ENCODE assay signal across 14 mouse cellular contexts in genomic region chr7:128519316-128520050, GRCm38 (mm10). TPM values are rescaled to one million over a fixed set of nuclear protein-coding genes. Genes with fewer than 3 reads are reported as not detected.
A peak's percentile ranks its signal among the peaks of the same experiment; 100 is the strongest.
DNase-seq lines count a peak whose midpoint lies in the region; ATAC-seq and TF ChIP-seq lines count a peak whose summit lies in the region.
"Had no signal": no experiment of that assay in that cellular context is flagged by ENCODE, and none has a peak within 500 bp of the region (broad histone marks: within the 10 kb centered on the region; RNA-seq: fewer than 3 reads in every experiment).

No protein-coding gene starts in this region.

- peaks cover 2% of the 10 kb centered on the region for H3K79me3 ChIP-seq in C2C12 (ENCODE audit: low read depth)

- H3K9me3 ChIP-seq in heart, embryonic 16.5 days (replicated peaks; ENCODE audit: control insufficient read depth, low read length): no peaks in the 10 kb centered on the region
- no peaks in the 10 kb centered on the region for H3K9me3 ChIP-seq in limb, embryonic 11.5 days (ENCODE audit: control insufficient read depth, low read length)
- H3K9me3 ChIP-seq: forebrain, embryonic 12.5 days; hindbrain, embryonic 13.5 days; intestine, embryonic 15.5 days; midbrain, embryonic 13.5 days had no signal

- H3K27me3 ChIP-seq in heart, embryonic 16.5 days (ENCODE audit: control insufficient read depth, insufficient read depth, low read length): no peaks in the 10 kb centered on the region
- H3K27me3 ChIP-seq in C2C12 (ENCODE audit: control insufficient read depth, insufficient read depth, insufficient read length): no peaks in the 10 kb centered on the region
- no peaks in the 10 kb centered on the region for H3K27me3 ChIP-seq in limb, embryonic 11.5 days (ENCODE audit: control insufficient read depth, insufficient read depth, low read length)
- H3K27me3 ChIP-seq: intestine, embryonic 15.5 days had no signal

- H3K4me3 ChIP-seq in heart, embryonic 16.5 days (ENCODE audit: low read length): peak overlapping the region; percentile 28
- no peak overlapping the region for H3K4me3 ChIP-seq in C2C12 (ENCODE audit: insufficient read depth, poor library complexity, severe bottlenecking)
- no peak overlapping the region for H3K4me3 ChIP-seq in limb, embryonic 11.5 days (ENCODE audit: low read depth, low read length)
- H3K4me3 ChIP-seq: forebrain, embryonic 12.5 days; hindbrain, embryonic 13.5 days; intestine, embryonic 15.5 days; midbrain, embryonic 13.5 days had no signal

- H3K36me3 ChIP-seq in heart, embryonic 16.5 days (ENCODE audit: control insufficient read depth, insufficient read depth): no peaks in the 10 kb centered on the region
- no peaks in the 10 kb centered on the region for H3K36me3 ChIP-seq in C2C12 (ENCODE audit: control insufficient read depth, insufficient read depth)
- no peaks in the 10 kb centered on the region for H3K36me3 ChIP-seq in limb, embryonic 11.5 days (ENCODE audit: control insufficient read depth, insufficient read depth, low read length)
- H3K36me3 ChIP-seq: forebrain, embryonic 12.5 days; hindbrain, embryonic 13.5 days; intestine, embryonic 15.5 days; midbrain, embryonic 13.5 days had no signal

- peak overlapping the region; percentile 54 for H3K4me2 ChIP-seq in heart, embryonic 16.5 days (ENCODE audit: low read depth, low read length)
- H3K4me2 ChIP-seq in limb, embryonic 11.5 days (ENCODE audit: low read depth, severe bottlenecking): peak overlapping the region; percentile 21; the same call in 1 of the 2 replicates
- H3K4me2 ChIP-seq: forebrain, embryonic 12.5 days; hindbrain, embryonic 13.5 days; intestine, embryonic 15.5 days; midbrain, embryonic 13.5 days had no signal

- H3K9ac ChIP-seq in heart, embryonic 16.5 days (ENCODE audit: low read length): no peak overlapping the region
- no peak overlapping the region for H3K9ac ChIP-seq in limb, embryonic 11.5 days (ENCODE audit: low read length)
- H3K9ac ChIP-seq: forebrain, embryonic 12.5 days; hindbrain, embryonic 13.5 days; intestine, embryonic 15.5 days; midbrain, embryonic 13.5 days had no signal

- peak overlapping the region; percentile 12 for H3ac ChIP-seq in C2C12 (ENCODE audit: control insufficient read depth, insufficient read length, low read depth)

- no peak for TF ChIP-seq CTCF in C2C12 (IDR thresholded peaks at IDR 0.05; ENCODE audit: control insufficient read depth, insufficient read depth, insufficient read length)

- no peak for DNase-seq in heart, postnatal 25 days (ENCODE audit: low spot score)
- DNase-seq in NIH3T3 (ENCODE audit: low read depth): peak; percentile 50
- peak; percentile 66 for DNase-seq in limb, embryonic 11.5 days (ENCODE audit: low spot score)
- no peak for DNase-seq in T-cell, adult 2 months (ENCODE audit: low spot score)
- no peak for DNase-seq in ovary, adult 18-20 months (ENCODE audit: low spot score)
- DNase-seq: cerebellum, postnatal 14 days; lung, postnatal 36 days; thymus, adult 18-20 months had no signal

- intact Hi-C loops in heart, postnatal 25 days (cut with DNase I): loop anchor here (5.0 kb wide), 2 partner anchors 47 to 93 kb away; partner anchors contain the start of gene Inpp5f

- 51% methylated on average over 16 of the region's 16 CpGs for whole genome bisulfite sequencing in heart, embryonic 16.5 days
- WGBS in limb, embryonic 11.5 days: 37% methylated on average over 16 of the region's 16 CpGs

- H3K79me2 ChIP-seq in C2C12 (ENCODE audit: control insufficient read depth, insufficient read depth): peaks cover 8% of the 10 kb centered on the region

- H3K4me1 ChIP-seq in heart, embryonic 16.5 days (ENCODE audit: control insufficient read depth, insufficient read depth, low read length): peaks cover 11% of the 10 kb centered on the region
- H3K4me1 ChIP-seq in limb, embryonic 11.5 days (ENCODE audit: control insufficient read depth, insufficient read depth, low read length): peaks cover 10% of the 10 kb centered on the region

- no peak for ATAC-seq in heart, embryonic 16.5 days (replicated peaks; ENCODE audit: extremely low read depth, insufficient read depth, low FRiP score)
- peak; percentile 64 for ATAC-seq in limb, embryonic 11.5 days (ENCODE audit: insufficient number of reproducible peaks, low FRiP score, low TSS enrichment, low read depth)
- ATAC-seq: intestine, embryonic 15.5 days; midbrain, embryonic 13.5 days had no signal

- no peak overlapping the region for H3K27ac ChIP-seq in heart, embryonic 16.5 days (ENCODE audit: low read length)
- no peak overlapping the region for H3K27ac ChIP-seq in limb, embryonic 11.5 days (replicated peaks; ENCODE audit: low read depth, low read length)
- H3K27ac ChIP-seq: forebrain, embryonic 12.5 days; hindbrain, embryonic 13.5 days; intestine, embryonic 15.5 days; midbrain, embryonic 13.5 days had no signal

TF ChIP-seq in C2C12, 6 proteins besides CTCF, POLR2A, EP300 and RAD21:
- TF ChIP-seq MYOG (IDR thresholded peaks at IDR 0.05; ENCODE audit: control insufficient read depth, extremely low read depth, insufficient read length): no peak
- TF ChIP-seq FOSL1 (IDR thresholded peaks at IDR 0.05; ENCODE audit: insufficient read depth, low read length, poor library complexity, severe bottlenecking): no peak
- TF ChIP-seq MYOD1 (IDR thresholded peaks at IDR 0.05; ENCODE audit: control insufficient read depth, insufficient read length, low read depth): no peak
- TF ChIP-seq CEBPB (IDR thresholded peaks at IDR 0.05; ENCODE audit: low read depth): no peak
- no peak for TF ChIP-seq USF1 (IDR thresholded peaks at IDR 0.05; ENCODE audit: low read depth)
- no peak for TF ChIP-seq MAX (IDR thresholded peaks at IDR 0.05)
TF ChIP-seq in C2C12: peak in this region for 0.

RNA-seq across cellular contexts. Expression of gene Bag3, which starts 3.9 kb away (rescaled TPM):
- 22.7 and 25.9 TPM in 2 replicates for polyA plus RNA-seq in heart, embryonic 16.5 days (2015; fragmentation: Nextera tagmentation; extraction: Ambion mirVana)
- total RNA-seq in heart, postnatal 25 days (2021): 100 to 1,000 TPM; 220 to 262 TPM
- polyA plus RNA-seq in C2C12 (2012; fragmentation: generic; extraction: Trizol): 78.2 TPM
- polyA plus RNA-seq in limb, embryonic 11.5 days (2014; fragmentation: Nextera tagmentation; extraction: Ambion mirVana): 9.9 and 10.2 TPM in 2 replicates

RNA-seq across cellular contexts. Expression of gene Tial1, which starts 58.0 kb away (rescaled TPM):
- 16.5 and 16.6 TPM in 2 replicates for polyA plus RNA-seq in heart, embryonic 16.5 days (2015; fragmentation: Nextera tagmentation; extraction: Ambion mirVana)
- total RNA-seq in heart, postnatal 25 days (2021): 10 to 100 TPM; 42.0 to 45.4 TPM
- polyA plus RNA-seq in C2C12 (2012; fragmentation: generic; extraction: Trizol): 46.4 TPM
- polyA plus RNA-seq in limb, embryonic 11.5 days (2014; fragmentation: Nextera tagmentation; extraction: Ambion mirVana): 39.5 and 42.2 TPM in 2 replicates

Comparison
In these comparisons a context has a peak if more than half of its experiments do, and no peak if none do; other contexts are left out.
1. DNase-seq: peak in NIH3T3 (single experiment) and limb, embryonic 11.5 days (single experiment); none in heart, postnatal 25 days (single experiment), T-cell, adult 2 months (single experiment) and ovary, adult 18-20 months (single experiment).